Mouse (Mus musculus): Measurements from ENCODE around the gene Zbtb4. TPM values are rescaled to one million over a fixed set of nuclear protein-coding genes. Genes with fewer than 3 reads are reported as not detected.
A peak's percentile ranks its signal among the peaks of the same experiment; 100 is the strongest.

Zbtb4 gene
- polyA plus RNA-seq, 1 experiment from 2014 or later: 2.7 TPM

DNA sequence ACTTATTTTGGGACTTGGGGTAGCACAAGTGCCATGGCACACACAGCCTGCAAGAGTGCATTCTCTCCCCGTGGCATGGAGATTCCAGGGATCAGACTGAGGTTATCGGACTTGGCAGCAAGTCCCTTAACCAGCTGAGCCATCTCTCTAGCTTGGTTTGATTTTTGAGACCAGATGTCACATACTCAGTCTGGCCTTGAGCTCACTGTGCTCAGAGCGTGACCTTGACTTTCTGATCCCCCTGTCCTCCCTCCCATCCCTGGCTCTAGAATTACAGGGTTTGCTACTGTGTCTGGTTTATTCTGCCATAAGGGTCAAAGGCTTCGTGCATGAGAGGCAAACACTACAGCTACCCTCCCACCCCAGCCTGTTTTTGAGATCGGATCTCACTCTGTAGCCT, 23.7 kb downstream of the Zbtb4 start:
- Histone ChIP-seq H3K4me2 (no peak overlapping the region), H3K27me3 (replicated peaks) (no peaks in the 10 kb centered on the region), H3K9ac (no peak overlapping the region), H3K36me3 (no peaks in the 10 kb centered on the region), H3K4me1 (no peaks in the 10 kb centered on the region), H3K4me3 (replicated peaks) (no peak overlapping the region), H3K9me3 (no peaks in the 10 kb centered on the region), H3K27ac (no peak overlapping the region)
- 59% methylated on average over 5 of the region's 5 CpGs for WGBS
- no peak for ATAC-seq (ENCODE audit: insufficient read depth, low FRiP score, low read depth)

- Histone ChIP-seq H3K9ac (no peak overlapping the region), H3K4me3 (replicated peaks) (no peak overlapping the region), H3K4me2 (no peak overlapping the region), H3K36me3 (no peaks in the 10 kb centered on the region), H3K27me3 (replicated peaks) (no peaks in the 10 kb centered on the region), H3K27ac (no peak overlapping the region), H3K9me3 (no peaks in the 10 kb centered on the region), H3K4me1 (peaks cover 3% of the 10 kb centered on the region; the same call in 1 of the 2 replicates)
- ATAC-seq (ENCODE audit: insufficient read depth, low FRiP score, low read depth): no peak
- 70% methylated on average over 5 of the region's 5 CpGs for WGBS
Measured at GRCm38 (mm10) chr11:69791420-69791819, 25.7 kb downstream of the Zbtb4 start.

- 57% methylated on average over 5 of the region's 5 CpGs for WGBS
- Histone ChIP-seq H3K4me2 (no peak overlapping the region), H3K4me3 (replicated peaks) (no peak overlapping the region), H3K27me3 (replicated peaks) (no peaks in the 10 kb centered on the region), H3K9ac (no peak overlapping the region), H3K36me3 (no peaks in the 10 kb centered on the region), H3K27ac (no peak overlapping the region), H3K4me1 (peaks cover 3% of the 10 kb centered on the region; the same call in 1 of the 2 replicates), H3K9me3 (no peaks in the 10 kb centered on the region)
- ATAC-seq (ENCODE audit: insufficient read depth, low FRiP score, low read depth): no peak
Measured at GRCm38 (mm10) chr11:69793429-69793828, 27.7 kb downstream of the Zbtb4 start.

- Histone ChIP-seq H3K9ac (no peak within 1 kb of the TSS), H3K4me1 (peaks cover 16% of the 10 kb centered on the region), H3K36me3 (no peaks in the 10 kb centered on the region), H3K27me3 (replicated peaks) (no peaks in the 10 kb centered on the region), H3K4me2 (peak within 1 kb of the TSS; percentile 96), H3K9me3 (no peaks in the 10 kb centered on the region), H3K4me3 (replicated peaks) (peak within 1 kb of the TSS; percentile 44), H3K27ac (no peak within 1 kb of the TSS)
- peak; percentile 98 for ATAC-seq (ENCODE audit: insufficient read depth, low FRiP score, low read depth)
- under 1% methylated on average over 52 of the region's 52 CpGs for WGBS
Measured at GRCm38 (mm10) chr11:69795168-69795982, 29.7 kb downstream of the Zbtb4 start, which contains the start of gene Chrnb1. Gene Chrnb1, minus strand, starts transcription at chr11:69795943.

- Histone ChIP-seq H3K27ac (no peak overlapping the region), H3K36me3 (no peaks in the 10 kb centered on the region), H3K9ac (no peak overlapping the region), H3K9me3 (no peaks in the 10 kb centered on the region), H3K4me3 (replicated peaks) (peak overlapping the region; percentile 44), H3K27me3 (replicated peaks) (no peaks in the 10 kb centered on the region), H3K4me2 (peak overlapping the region; percentile 96), H3K4me1 (peaks cover 23% of the 10 kb centered on the region)
- 0 out of 2 replicates have a peak, but pooled peaks have one; percentile 1 for ATAC-seq (ENCODE audit: insufficient read depth, low FRiP score, low read depth)
- 3% methylated on average over 13 of the region's 13 CpGs for WGBS
Measured at GRCm38 (mm10) chr11:69795983-69796435, 30.3 kb downstream of the Zbtb4 start.

GRCm38 (mm10) chr11:69797924-69798323, 32.2 kb downstream of the Zbtb4 start:
- WGBS: 72% methylated on average over 7 of the region's 7 CpGs
- Histone ChIP-seq H3K4me1 (peaks cover 41% of the 10 kb centered on the region), H3K9me3 (no peaks in the 10 kb centered on the region), H3K4me3 (replicated peaks) (no peak overlapping the region), H3K9ac (no peak overlapping the region), H3K27me3 (replicated peaks) (no peaks in the 10 kb centered on the region), H3K4me2 (no peak overlapping the region), H3K27ac (no peak overlapping the region), H3K36me3 (no peaks in the 10 kb centered on the region)
- no peak for ATAC-seq (ENCODE audit: insufficient read depth, low FRiP score, low read depth)

DNA sequence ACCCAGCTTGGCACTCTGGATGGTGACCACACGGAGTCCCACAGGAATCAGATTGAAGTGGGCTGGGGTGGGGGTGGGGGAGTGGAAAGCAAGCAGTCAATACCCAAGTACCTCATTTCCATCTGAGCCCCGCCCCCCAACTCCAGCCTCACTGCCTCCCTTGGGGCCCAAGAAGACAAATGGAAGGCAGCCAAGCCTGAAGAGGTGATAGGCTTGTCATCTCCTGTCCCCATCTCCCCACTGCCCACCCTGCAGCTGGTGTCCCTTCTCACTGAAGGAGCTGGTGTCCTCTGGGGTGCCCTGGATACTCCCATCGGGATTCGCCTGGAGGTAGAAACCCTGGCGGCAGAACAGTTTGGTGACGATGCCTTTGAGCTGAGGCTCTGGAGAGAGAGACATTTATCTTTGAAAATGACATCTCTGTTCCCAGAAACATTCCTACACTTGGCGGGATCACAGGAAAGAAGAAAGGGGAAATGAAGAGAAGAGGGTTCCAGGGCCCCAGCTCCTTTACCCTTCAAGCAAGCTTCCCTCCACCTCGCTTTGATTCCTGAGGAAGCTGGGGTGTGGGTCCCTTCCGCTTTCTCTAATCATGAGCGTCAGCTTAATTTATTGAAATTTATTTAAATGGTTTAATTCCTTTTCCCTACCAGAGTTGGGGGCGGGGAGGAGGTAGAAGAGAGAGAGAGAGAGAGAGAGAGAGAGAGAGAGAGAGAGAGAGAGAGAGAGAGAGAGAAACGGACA, 33.9 kb downstream of the Zbtb4 start:
- Histone ChIP-seq H3K4me3 (replicated peaks) (no peak overlapping the region; the same call in 1 of the 2 replicates), H3K9ac (no peak overlapping the region), H3K4me1 (peaks cover 57% of the 10 kb centered on the region), H3K4me2 (peak overlapping the region; percentile 98), H3K27me3 (replicated peaks) (peaks cover 2% of the 10 kb centered on the region; the same call in 1 of the 2 replicates), H3K36me3 (no peaks in the 10 kb centered on the region), H3K27ac (peak overlapping the region; percentile 76), H3K9me3 (no peaks in the 10 kb centered on the region)
- no peak for ATAC-seq (ENCODE audit: insufficient read depth, low FRiP score, low read depth)
- WGBS: 25% methylated on average over 12 of the region's 12 CpGs

DNA sequence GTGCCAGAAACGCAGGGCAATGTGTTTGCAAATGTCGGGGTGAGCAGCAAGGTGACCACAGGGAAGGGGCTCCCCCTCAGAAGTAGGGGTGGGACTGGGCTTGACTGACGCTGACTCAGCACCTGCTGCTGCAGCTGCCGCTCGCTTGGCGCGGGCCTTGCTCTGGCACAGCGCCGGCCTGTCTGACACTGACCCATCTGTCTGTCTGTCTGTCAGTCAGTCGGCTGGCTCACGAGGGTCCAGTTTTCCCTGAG, 34.4 kb downstream of the Zbtb4 start:
- Histone ChIP-seq H3K4me2 (peak overlapping the region; percentile 98), H3K36me3 (no peaks in the 10 kb centered on the region), H3K27me3 (replicated peaks) (peaks cover 6% of the 10 kb centered on the region; the same call in 1 of the 2 replicates), H3K9me3 (no peaks in the 10 kb centered on the region), H3K4me3 (replicated peaks) (peak overlapping the region; percentile 56), H3K27ac (peak overlapping the region; percentile 76), H3K9ac (no peak overlapping the region), H3K4me1 (peaks cover 59% of the 10 kb centered on the region)
- ATAC-seq (ENCODE audit: insufficient read depth, low FRiP score, low read depth): no peak
- 2% methylated on average over 11 of the region's 11 CpGs for WGBS

DNA sequence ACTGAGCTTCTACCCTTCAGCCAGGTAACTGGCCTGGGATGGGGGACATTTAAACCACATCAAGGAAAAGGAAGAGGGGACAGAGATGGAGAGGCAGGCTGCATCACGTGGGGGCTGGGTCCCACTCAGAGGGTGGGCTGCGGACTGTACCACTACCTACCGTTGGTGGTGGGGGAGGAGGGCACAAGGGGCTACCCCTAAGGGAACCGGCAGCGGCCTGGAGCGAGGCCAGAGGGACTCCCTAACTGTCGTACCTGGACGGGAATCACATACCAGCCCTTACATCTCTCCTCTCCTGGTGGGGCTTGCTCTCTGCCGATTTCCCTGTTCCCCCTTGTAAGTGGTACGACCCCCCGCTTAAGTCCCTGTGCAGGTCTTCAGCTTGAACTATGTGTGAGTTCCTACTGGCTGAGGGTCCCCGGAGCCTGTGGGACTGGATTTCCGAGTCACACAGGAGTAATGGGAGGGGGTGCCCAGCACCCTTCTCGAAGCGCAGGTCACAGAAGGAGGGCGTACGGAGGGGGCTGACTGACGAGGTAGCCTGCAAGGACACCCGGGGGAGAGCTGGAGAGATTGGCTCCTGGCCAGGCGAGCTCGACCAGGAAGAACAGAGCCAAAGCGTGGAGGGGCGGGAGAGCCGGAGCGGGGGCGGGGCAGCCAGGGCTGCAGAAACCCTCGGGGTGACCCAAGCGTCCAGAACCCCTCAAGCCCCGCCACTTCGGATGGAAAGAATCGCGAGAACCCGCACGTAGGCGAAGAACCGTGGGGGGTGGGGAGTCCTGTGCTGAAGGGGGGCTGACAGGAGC, 34.9 kb downstream of the Zbtb4 start:
- peaks cover 6% of the 10 kb centered on the region; the same call in 1 of the 2 replicates for H3K27me3 ChIP-seq (replicated peaks)
- peak overlapping the region; percentile 56 for H3K4me3 ChIP-seq (replicated peaks)
- H3K9ac ChIP-seq: peak overlapping the region; percentile 46
- H3K4me2 ChIP-seq: peak overlapping the region; percentile 98
- no peaks in the 10 kb centered on the region for H3K9me3 ChIP-seq
- H3K36me3 ChIP-seq: no peaks in the 10 kb centered on the region
- peaks cover 58% of the 10 kb centered on the region for H3K4me1 ChIP-seq
- ATAC-seq (ENCODE audit: insufficient read depth, low FRiP score, low read depth): peak; percentile 34; the same call in 1 of the 2 replicates
- WGBS: 1% methylated on average over 36 of the region's 36 CpGs
- peak overlapping the region; percentile 76 for H3K27ac ChIP-seq

- Histone ChIP-seq H3K9ac (peak within 1 kb of the TSS; percentile 60), H3K4me1 (peaks cover 58% of the 10 kb centered on the region), H3K27me3 (replicated peaks) (peaks cover 6% of the 10 kb centered on the region; the same call in 1 of the 2 replicates), H3K4me3 (replicated peaks) (peak within 1 kb of the TSS; percentile 56), H3K36me3 (no peaks in the 10 kb centered on the region), H3K27ac (peak within 1 kb of the TSS; percentile 76), H3K9me3 (no peaks in the 10 kb centered on the region), H3K4me2 (peak within 1 kb of the TSS; percentile 98)
- ATAC-seq (ENCODE audit: insufficient read depth, low FRiP score, low read depth): no peak
- 2% methylated on average over 33 of the region's 33 CpGs for WGBS
Measured at GRCm38 (mm10) chr11:69801379-69801977, 35.8 kb downstream of the Zbtb4 start, which contains the start of gene Fgf11. Gene Fgf11, minus strand, starts transcription at chr11:69801857.

DNA sequence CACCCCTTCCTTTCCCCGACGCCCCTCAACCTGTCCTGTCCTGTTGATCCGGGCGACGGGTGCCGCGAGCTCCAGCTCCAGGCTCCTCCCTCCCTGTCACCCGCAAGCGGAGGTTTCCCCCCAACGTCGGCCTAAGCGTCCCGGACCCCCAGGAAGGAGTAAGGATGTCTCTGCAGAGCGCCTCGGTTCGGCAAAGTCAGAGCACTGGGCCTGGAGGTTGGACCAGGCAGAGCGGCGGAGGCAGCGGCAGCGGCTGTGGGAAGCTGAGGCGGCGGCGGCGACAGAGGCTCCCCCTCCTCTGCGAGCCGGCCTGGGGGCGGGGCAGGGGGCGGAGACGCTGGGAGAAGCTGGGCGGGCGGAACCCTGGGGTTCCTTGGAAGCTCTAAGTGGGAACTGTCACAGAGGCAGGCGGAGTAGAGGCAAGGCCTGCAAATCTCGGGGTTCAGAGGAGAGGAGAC, 37.0 kb downstream of the Zbtb4 start:
- Histone ChIP-seq H3K9me3 (no peaks in the 10 kb centered on the region), H3K4me3 (replicated peaks) (peak overlapping the region; percentile 56), H3K27me3 (replicated peaks) (peaks cover 6% of the 10 kb centered on the region; the same call in 1 of the 2 replicates), H3K36me3 (no peaks in the 10 kb centered on the region), H3K4me2 (peak overlapping the region; percentile 98), H3K27ac (peak overlapping the region; percentile 61), H3K9ac (peak overlapping the region; percentile 60), H3K4me1 (peaks cover 58% of the 10 kb centered on the region)
- WGBS: 0% methylated on average over 33 of the region's 33 CpGs
- 0 out of 2 replicates have a peak, but pooled peaks have one; percentile 27 for ATAC-seq (ENCODE audit: insufficient read depth, low FRiP score, low read depth)
